Mouse (Mus musculus) thymus, adult 2 months (tissue): ENCODE data around the gene Gata3. TPM values are rescaled to one million over a fixed set of nuclear protein-coding genes. Genes with fewer than 3 reads are reported as not detected.

Experiments
- DNase-seq: peaks from one replicate; pipeline ENCODE4 v3.0.0; 2021
- H3K27ac ChIP-seq: fragments of 200-500 bp; 2 replicates; pipeline ENCODE4 v1.5.1; 2012; ENCODE audit warnings: low read length, control low read depth; ENCODE audit not compliant: control insufficient read depth, insufficient read depth
- H3K27me3 ChIP-seq: fragments of 200-500 bp; 2 replicates; pipeline ENCODE4 v1.6.1; 2012; ENCODE audit warnings: mild to moderate bottlenecking, low read length, moderate library complexity, mixed read lengths; ENCODE audit not compliant: control insufficient read depth, insufficient read depth
- H3K36me3 ChIP-seq: fragments of 200-500 bp; 2 replicates; pipeline ENCODE4 v1.6.1; 2012; ENCODE audit warnings: mild to moderate bottlenecking, low read length, moderate library complexity; ENCODE audit not compliant: control insufficient read depth, insufficient read depth
- H3K4me1 ChIP-seq: fragments of 200-500 bp; replicated peaks from 2 replicates; pipeline ENCODE4 v1.6.1; 2012; ENCODE audit warnings: low read length; ENCODE audit not compliant: control insufficient read depth, insufficient read depth
- H3K4me3 ChIP-seq: fragments of 200-500 bp; 2 replicates; pipeline ENCODE4 v1.5.1; 2012; ENCODE audit warnings: mild to moderate bottlenecking, low read length, control low read depth, moderate library complexity; ENCODE audit not compliant: control insufficient read depth, insufficient read depth
- CTCF ChIP-seq: fragments of 200-500 bp; IDR thresholded peaks from 2 replicates; pipeline ENCODE4 v1.5.1; 2012; ENCODE audit warnings: mild to moderate bottlenecking, control low read depth, low read length, moderate library complexity, borderline replicate concordance; ENCODE audit not compliant: control insufficient read depth, poor library complexity, insufficient read depth; ENCODE audit errors: extremely low read depth
- POLR2A ChIP-seq: fragments of 200-500 bp; IDR thresholded peaks from 2 replicates; pipeline ENCODE4 v1.6.1; 2012; ENCODE audit warnings: mild to moderate bottlenecking, low read length, control low read depth, moderate library complexity; ENCODE audit not compliant: control insufficient read depth, poor library complexity, insufficient read depth; ENCODE audit errors: extremely low read depth
- WGBS: fragments of 180-500 bp; shearing (Covaris S2); methylation state at CpG from one replicate; pipeline ENCODE4 v1.1.7; 2018; 5-methylcytosine and 5-hydroxymethylcytosine counted together
- polyA plus RNA-seq: library from polyadenylated mRNA; depleted of rRNA; stranded (reverse); fragments of >200 nt; gene quantifications from 2 replicates; pipeline ENCODE4 v1.2.3, GENCODE M21; 2012; rRNA removed

Gene Gata3
- polyA plus RNA-seq, 1 experiment, result 87.2 TPM

- no peaks in the 10 kb centered on the region for H3K27me3 ChIP-seq
- TF ChIP-seq POLR2A, result no peak
- TF ChIP-seq CTCF, result no peak
- H3K4me3 ChIP-seq, result no peak overlapping the region
- no peak overlapping the region for H3K27ac ChIP-seq
- DNase-seq, result no peak
- peaks cover 11% of the 10 kb centered on the region for H3K4me1 ChIP-seq
- no peaks in the 10 kb centered on the region for H3K36me3 ChIP-seq
- WGBS, result 97% methylated on average over 8 of the region's 8 CpGs
Measured at GRCm38 (mm10) chr2:9820611-9821010, 69.2 kb downstream of the Gata3 start.

DNA sequence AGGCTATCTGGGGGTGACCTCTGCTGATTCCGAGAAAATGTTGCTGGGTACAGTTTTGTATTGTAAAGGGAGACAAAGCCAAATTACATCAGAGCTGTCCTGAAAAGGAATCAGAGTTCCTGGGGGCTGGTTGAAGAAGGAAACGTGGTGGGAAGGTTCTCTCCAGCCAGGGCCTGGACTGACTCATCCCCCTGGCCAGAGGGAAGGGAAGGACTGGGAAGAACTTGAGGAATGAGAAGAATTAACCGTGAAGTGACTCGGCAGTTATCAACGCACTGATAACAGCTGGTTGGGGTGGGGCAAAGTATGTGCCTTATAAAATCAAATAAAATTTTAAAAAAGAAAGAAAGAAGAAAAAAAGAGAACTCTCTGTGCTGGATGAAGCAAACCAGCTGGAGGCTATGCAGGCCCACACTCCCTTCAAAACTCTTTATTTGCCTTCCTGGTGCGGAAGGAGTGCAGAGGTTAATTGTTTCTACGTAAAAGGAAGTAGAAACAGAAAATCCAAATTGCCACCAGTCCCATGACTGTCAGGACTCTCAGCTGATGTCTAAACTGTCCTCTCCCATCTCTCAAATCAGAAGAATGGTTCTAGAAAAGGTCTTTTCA lies 71.6 kb downstream of the Gata3 start:
- TF ChIP-seq POLR2A, result no peak
- TF ChIP-seq CTCF, result no peak
- Histone ChIP-seq H3K36me3 (no peaks in the 10 kb centered on the region), H3K4me3 (no peak overlapping the region), H3K27me3 (no peaks in the 10 kb centered on the region), H3K4me1 (no peaks in the 10 kb centered on the region), H3K27ac (no peak overlapping the region)
- DNase-seq, result no peak
- 89% methylated on average over 7 of the region's 7 CpGs for WGBS

Other genes starting within 250 kb of the Gata3 start
- not detected in 2 replicates for gene 4930412O13Rik, start 8.8 kb downstream of the Gata3 start, polyA plus RNA-seq
- not detected in 2 replicates for gene 9230102O04Rik, start 494 bp downstream of the Gata3 start, polyA plus RNA-seq
- gene Taf3, start 158.6 kb upstream of the Gata3 start, polyA plus RNA-seq, result 10.0 and 13.5 TPM in 2 replicates
- 290 and 428 TPM in 2 replicates for gene Atp5c1, start 190.5 kb upstream of the Gata3 start, polyA plus RNA-seq
- gene Kin, start 190.6 kb upstream of the Gata3 start, polyA plus RNA-seq, result 6.9 and 7.1 TPM in 2 replicates
- gene Itih2, start 241.4 kb upstream of the Gata3 start, polyA plus RNA-seq, result 0.23 and 0.87 TPM in 2 replicates